Mouse (Mus musculus) liver, embryonic 14.5 days (tissue): ENCODE results near the gene BC051665. TPM values are rescaled to one million over a fixed set of nuclear protein-coding genes. Genes with fewer than 3 reads are reported as not detected.

Source experiments
- ATAC-seq: fragments of 200-750 bp; cut with Nextera tagmentation; 2 replicates; pipeline ENCODE4 v1.8.0; 2017; ENCODE audit warnings: moderate number of reproducible peaks, mild to moderate bottlenecking, moderate library complexity; ENCODE audit not compliant: insufficient read depth
- DNase-seq, 3 experiments: peaks; one replicate each; pipeline ENCODE4 v3.0.0-alpha.2; 2012 to 2013; ENCODE audit warnings: low read depth in 3 of 3, low spot score in 3 of 3
- H3K27ac ChIP-seq: fragments of 300-500 bp; sonication (generic); 2 replicates; pipeline ENCODE4 v1.5.1; 2014; ENCODE audit warnings: moderate library complexity, mild to moderate bottlenecking, control low read depth, inconsistent platforms
- H3K27me3 ChIP-seq: fragments of 300-500 bp; sonication (generic); 2 replicates; pipeline ENCODE4 v1.6.1; 2014; ENCODE audit warnings: mild to moderate bottlenecking, low read length, moderate library complexity; ENCODE audit not compliant: control insufficient read depth, insufficient read depth
- H3K36me3 ChIP-seq: fragments of 300-500 bp; sonication (generic); replicated peaks from 2 replicates; pipeline ENCODE4 v1.6.1; 2014; ENCODE audit warnings: low read depth; ENCODE audit not compliant: control insufficient read depth, insufficient read depth
- H3K4me1 ChIP-seq, 2 experiments: fragments of 200-500 bp in 1 of 2; fragments of 300-500 bp in 1 of 2; sonication (generic) in 1 of 2; replicated peaks; 2 replicates each; pipeline ENCODE4 v1.6.1; 2012 to 2014; ENCODE audit warnings: antibody characterized with exemption in 1 of 2, inconsistent platforms in 1 of 2, low read length in 1 of 2; ENCODE audit not compliant: control insufficient read depth in 2 of 2, insufficient read depth in 2 of 2
- H3K4me2 ChIP-seq: fragments of 300-500 bp; sonication (generic); 2 replicates; pipeline ENCODE4 v1.6.1; 2014; ENCODE audit warnings: low read depth, mild to moderate bottlenecking, control low read depth, moderate library complexity
- H3K4me3 ChIP-seq, 2 experiments: fragments of 200-500 bp in 1 of 2; fragments of 300-500 bp in 1 of 2; sonication (generic) in 1 of 2; 2 replicates each; pipeline ENCODE4 v1.5.1; 2012 to 2014; ENCODE audit warnings: low read depth in 2 of 2, low read length in 2 of 2, mild to moderate bottlenecking in 2 of 2, control low read depth in 1 of 2, inconsistent platforms in 1 of 2, moderate library complexity in 1 of 2; ENCODE audit not compliant: insufficient read depth in 1 of 2
- H3K9ac ChIP-seq: fragments of 300-500 bp; sonication (generic); replicated peaks from 2 replicates; pipeline ENCODE4 v1.6.1; 2014; ENCODE audit warnings: mild to moderate bottlenecking, control low read depth, moderate library complexity
- H3K9me3 ChIP-seq: fragments of 300-500 bp; sonication (generic); 2 replicates; pipeline ENCODE4 v1.6.1; 2016; ENCODE audit warnings: low read length, mixed read lengths; ENCODE audit not compliant: control insufficient read depth
- CTCF ChIP-seq: IDR thresholded peaks from 2 replicates; pipeline ENCODE4 v1.5.1; 2016; ENCODE audit warnings: antibody characterized with exemption, low read depth, control low read depth
- EP300 ChIP-seq: IDR thresholded peaks from 2 replicates; pipeline ENCODE4 v1.6.1; 2016; ENCODE audit warnings: antibody characterized with exemption, low read depth
- WGBS: fragments of 180-500 bp; shearing (Covaris S2); extraction: QIAGEN DNeasy Blood & Tissue Kit; methylation state at CpG from one replicate; pipeline ENCODE4 v1.1.7; 2014; ENCODE audit not compliant: insufficient replicate concordance; 5-methylcytosine and 5-hydroxymethylcytosine counted together
- polyA plus RNA-seq, 2 experiments: library from polyadenylated mRNA; depleted of rRNA in 1 of 2; stranded (reverse) in 1 of 2; unstranded in 1 of 2; fragments of >200 nt; fragmentation: Nextera tagmentation in 1 of 2; extraction: Ambion mirVana in 1 of 2; gene quantifications; 2 replicates each; pipeline versions ENCODE4 v1.2.1 to v1.2.3; 2012 to 2014

The BC051665 gene
- polyA plus RNA-seq, 2 experiments: not detected

DNA sequence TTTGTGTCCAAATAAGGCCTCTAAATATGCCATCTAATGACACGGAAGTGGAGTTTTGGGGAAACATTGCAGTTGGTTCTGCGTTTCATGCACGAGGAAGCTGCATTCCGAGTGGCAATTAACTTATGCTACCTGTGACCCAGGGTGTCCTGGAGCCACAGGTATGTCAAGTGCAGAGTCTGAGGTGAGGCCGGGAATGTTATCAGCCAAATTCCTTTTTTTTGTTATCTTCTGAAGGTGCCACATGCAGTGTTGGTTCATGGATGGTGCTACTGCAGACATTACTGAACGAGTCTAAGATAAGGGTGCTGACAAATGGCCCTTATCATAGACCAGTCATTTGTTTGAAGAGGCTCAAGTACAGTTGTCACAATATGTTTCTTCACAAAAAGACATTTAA is 26.6 kb upstream of the BC051665 start:
- no peak overlapping the region for H3K4me3 ChIP-seq
- no peak for TF ChIP-seq CTCF
- TF ChIP-seq EP300: no peak
- H3K9me3 ChIP-seq: no peaks in the 10 kb centered on the region
- H3K4me2 ChIP-seq: no peak overlapping the region
- no peaks in the 10 kb centered on the region for H3K36me3 ChIP-seq
- no peaks in the 10 kb centered on the region for H3K27me3 ChIP-seq
- DNase-seq: no peak
- H3K4me1 ChIP-seq: no peaks in the 10 kb centered on the region
- no peak overlapping the region for H3K9ac ChIP-seq
- 49% methylated on average over 6 of the region's 6 CpGs for WGBS
- no peak for ATAC-seq
- no peak overlapping the region for H3K27ac ChIP-seq

DNA sequence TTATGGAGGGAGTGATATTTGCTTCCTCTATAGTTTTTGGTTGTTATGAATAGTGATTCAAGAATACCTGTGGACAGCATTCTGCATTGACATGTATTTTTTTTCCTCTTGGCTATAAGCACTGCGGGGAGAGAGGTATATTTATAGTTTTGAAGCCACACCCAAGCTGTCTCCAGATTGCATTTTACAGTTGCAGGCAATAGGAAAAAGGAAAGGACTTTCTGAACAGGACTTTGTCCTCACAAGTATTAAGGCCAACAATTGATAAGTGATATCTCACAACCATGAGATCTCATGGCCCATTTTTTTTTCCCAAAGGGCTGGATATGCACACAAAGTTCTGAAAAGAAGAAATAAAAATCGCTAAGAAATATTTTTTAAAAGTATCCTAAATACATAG is 23.5 kb upstream of the BC051665 start:
- H3K27me3 ChIP-seq: no peaks in the 10 kb centered on the region
- no peak overlapping the region for H3K4me2 ChIP-seq
- TF ChIP-seq EP300 (no peak), CTCF (no peak)
- H3K36me3 ChIP-seq: no peaks in the 10 kb centered on the region
- H3K9me3 ChIP-seq: no peaks in the 10 kb centered on the region
- WGBS: 31% methylated on average over 2 of the region's 2 CpGs
- DNase-seq (no peak), ATAC-seq (no peak)
- no peak overlapping the region for H3K27ac ChIP-seq
- no peak overlapping the region for H3K4me3 ChIP-seq
- no peak overlapping the region for H3K9ac ChIP-seq
- H3K4me1 ChIP-seq: no peaks in the 10 kb centered on the region

DNA sequence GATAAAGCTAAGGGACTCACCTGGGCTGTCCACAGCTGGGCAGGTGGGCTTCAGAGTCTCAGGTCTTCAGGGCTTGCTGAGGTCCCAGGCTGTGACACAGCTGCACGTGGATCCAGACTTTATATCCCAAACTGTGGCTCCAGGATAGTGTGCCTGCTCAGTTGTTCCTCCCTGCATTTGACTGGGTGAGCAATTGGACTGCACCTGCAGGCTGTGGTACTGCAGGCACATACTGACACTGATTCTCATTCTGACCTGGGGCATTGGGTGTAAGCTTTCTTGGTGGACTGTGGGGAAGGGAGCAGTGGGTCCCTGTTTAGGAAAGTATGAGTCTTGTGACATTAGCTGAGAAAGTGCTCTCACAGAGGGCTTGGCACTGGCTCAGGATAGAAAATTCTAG is 16.6 kb upstream of the BC051665 start, which contains the start of gene Ctsll3:
Ctsll3 (minus strand) TSS at position 101 of the 400 bp plus-strand sequence.
- Histone ChIP-seq H3K4me2 (no peak within 1 kb of the TSS), H3K36me3 (no peaks in the 10 kb centered on the region), H3K4me1 (no peaks in the 10 kb centered on the region), H3K27ac (no peak within 1 kb of the TSS), H3K4me3 (no peak within 1 kb of the TSS), H3K27me3 (no peaks in the 10 kb centered on the region), H3K9me3 (no peaks in the 10 kb centered on the region), H3K9ac (no peak within 1 kb of the TSS)
- DNase-seq (no peak), ATAC-seq (no peak)
- TF ChIP-seq EP300 (no peak), CTCF (no peak)
- WGBS: 46% methylated on average over 1 of the region's 1 CpGs

DNA sequence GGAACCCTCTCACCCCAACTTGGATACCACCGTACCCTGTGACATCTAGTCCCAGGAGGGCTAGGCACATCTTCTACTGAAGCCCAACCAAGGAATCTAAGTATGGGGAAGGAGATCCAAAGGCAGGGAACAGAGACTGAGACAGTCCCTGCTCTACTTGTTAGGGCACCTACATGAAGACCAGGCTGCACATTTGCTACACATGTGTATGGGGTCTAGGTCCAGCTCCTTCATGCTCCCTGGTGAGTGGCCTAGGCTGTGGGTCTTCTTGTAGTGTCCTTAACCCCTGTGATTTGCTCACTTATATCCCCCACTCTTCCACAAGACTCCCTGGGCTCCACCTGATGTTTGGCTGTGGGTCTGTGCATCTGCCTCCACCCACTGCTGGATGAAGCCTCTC is 3.3 kb upstream of the BC051665 start:
- TF ChIP-seq EP300 (no peak), CTCF (no peak)
- no peaks in the 10 kb centered on the region for H3K9me3 ChIP-seq
- ATAC-seq (no peak), DNase-seq (no peak)
- H3K27ac ChIP-seq: no peak overlapping the region
- H3K4me3 ChIP-seq: no peak overlapping the region
- no peaks in the 10 kb centered on the region for H3K4me1 ChIP-seq
- no peak overlapping the region for H3K9ac ChIP-seq
- no peak overlapping the region for H3K4me2 ChIP-seq
- no peaks in the 10 kb centered on the region for H3K27me3 ChIP-seq
- H3K36me3 ChIP-seq: no peaks in the 10 kb centered on the region
- 54% methylated on average over 1 of the region's 1 CpGs for WGBS

DNA sequence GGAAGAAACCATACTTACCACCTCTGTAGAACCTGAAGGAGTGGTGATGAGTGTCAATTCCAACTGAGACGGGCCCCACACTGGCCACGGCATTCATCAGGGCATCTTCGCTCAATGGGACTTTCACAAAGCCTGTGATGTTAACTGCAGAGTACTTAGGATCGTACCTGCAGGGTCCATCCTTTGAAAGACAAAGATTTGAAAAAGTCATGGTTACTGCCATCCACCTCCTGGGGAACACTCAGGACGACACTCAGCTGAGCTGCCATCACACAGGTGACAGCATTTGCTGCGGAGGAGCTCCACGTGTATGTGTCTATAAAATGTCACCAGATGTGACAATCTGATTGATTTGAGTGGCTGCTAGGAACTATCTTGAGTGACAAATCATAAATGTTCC is 2.9 kb downstream of the BC051665 start:
- WGBS: 71% methylated on average over 7 of the region's 7 CpGs
- H3K4me3 ChIP-seq: no peak overlapping the region
- H3K27ac ChIP-seq: no peak overlapping the region
- H3K36me3 ChIP-seq: no peaks in the 10 kb centered on the region
- H3K4me2 ChIP-seq: no peak overlapping the region
- TF ChIP-seq EP300 (no peak), CTCF (no peak)
- H3K9ac ChIP-seq: no peak overlapping the region
- ATAC-seq (no peak), DNase-seq (no peak)
- no peaks in the 10 kb centered on the region for H3K9me3 ChIP-seq
- no peaks in the 10 kb centered on the region for H3K4me1 ChIP-seq
- H3K27me3 ChIP-seq: no peaks in the 10 kb centered on the region

DNA sequence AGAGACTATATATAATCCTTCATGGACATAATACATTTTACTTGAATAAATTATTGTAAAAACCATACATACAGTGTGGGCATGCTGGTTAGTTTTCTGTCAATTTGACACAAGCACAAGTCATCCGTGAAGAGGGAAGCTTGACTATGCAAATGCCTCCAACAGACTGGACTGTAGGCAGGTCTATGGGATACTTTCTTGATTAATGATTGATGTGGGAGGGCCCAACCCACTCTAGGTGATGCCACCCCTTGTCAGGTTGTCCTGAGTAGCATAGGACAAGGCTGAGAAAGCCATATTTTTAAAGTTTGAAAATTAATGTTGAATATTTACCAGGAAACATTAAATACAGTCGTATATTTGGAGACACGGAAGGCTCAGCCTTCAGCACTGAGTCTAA is 5.6 kb downstream of the BC051665 start:
- ATAC-seq (no peak), DNase-seq (no peak)
- 54% methylated on average over 3 of the region's 3 CpGs for WGBS
- Histone ChIP-seq H3K9ac (no peak overlapping the region), H3K4me2 (no peak overlapping the region), H3K27ac (no peak overlapping the region), H3K4me1 (no peaks in the 10 kb centered on the region), H3K27me3 (no peaks in the 10 kb centered on the region), H3K4me3 (no peak overlapping the region), H3K36me3 (no peaks in the 10 kb centered on the region), H3K9me3 (no peaks in the 10 kb centered on the region)
- TF ChIP-seq CTCF (no peak), EP300 (no peak)
